Mouse (Mus musculus): ENCODE measurements around the gene Zfp53.
"Not testable (repeated sequence)": the region's sequence is repeated elsewhere in the genome, so short reads cannot be mapped to it uniquely, and the experiment has no call there.

Zfp53 gene

GRCm38 (mm10) chr17:21488760-21489499, at the start of gene Zfp53:
TSS of gene Zfp53 (plus strand) at chr17:21488998.
- ChIA-PET CTCF (interaction anchor here in 2 of 4 experiments (1.1 to 1.3 kb wide), 2 partner anchors 44 to 46 kb away, joined by 3 read pairs; no protein-coding TSS in a partner anchor), POLR2A (interaction anchor here (0.6 to 2.1 kb wide), 26 partner anchors 8 to 593 kb away, joined by 3 to 15 read pairs (median 4); partner anchors contain the start of genes Zfp51 (in 3 of the 4), Zfp948 (in 2 of the 4), Zfp229 (in 1 of the 4) and Zfp54 (in 1 of the 4))

- POLR2A ChIA-PET: interaction anchor here in 3 of 4 experiments (0.8 to 2.3 kb wide), 20 partner anchors 10 to 504 kb away, joined by 3 to 18 read pairs (median 6); partner anchors contain the start of genes Zfp53 (in 2 of the 3), Zfp54 (in 2 of the 3), Ppp2r1a (in 1 of the 3) and Zfp160 (in 1 of the 3)
- CTCF ChIA-PET: interaction anchor here in 2 of 4 experiments (1.1 to 2.2 kb wide), 7 partner anchors 9 to 505 kb away, joined by 3 to 11 read pairs (median 4); partner anchors contain the start of genes Zfp54 (in 2 of the 2), Ppp2r1a (in 1 of the 2) and Zfp52 (in 1 of the 2)
These were observed 39.1 kb upstream of the Zfp53 start for GRCm38 (mm10) chr17:21449669-21450068.

- ChIA-PET POLR2A (interaction anchor here in 3 of 4 experiments (0.8 to 2.3 kb wide), 34 partner anchors 9 to 505 kb away, joined by 3 to 18 read pairs (median 4); partner anchors contain the start of genes Zfp53 (in 3 of the 3), Zfp948 (in 3 of the 3), Ppp2r1a (in 2 of the 3) and Zfp52 (in 2 of the 3)), CTCF (interaction anchor here (0.6 to 2.2 kb wide), 14 partner anchors 10 to 247 kb away, joined by 3 to 11 read pairs (median 4); partner anchors contain the start of genes Zfp54 (in 3 of the 4) and Zfp52 (in 1 of the 4))
These were observed 38.6 kb upstream of the Zfp53 start, which contains the start of gene Zfp51 for GRCm38 (mm10) chr17:21450138-21450704. TSS of gene Zfp51 (plus strand) at chr17:21450374.

GRCm38 (mm10) chr17:21463550-21463949, 25.2 kb upstream of the Zfp53 start:
- ChIA-PET POLR2A (no interaction called here), CTCF (no interaction called here)

GRCm38 (mm10) chr17:21472032-21472652, 16.7 kb upstream of the Zfp53 start:
- ChIA-PET CTCF (interaction anchor here in 1 of 4 experiments (0.6 to 0.7 kb wide), 2 partner anchors 26 to 31 kb away, joined by 3 to 4 read pairs; no protein-coding TSS in a partner anchor), POLR2A (interaction anchor here (0.9 to 2.1 kb wide), 5 partner anchors 16 to 23 kb away, joined by 3 to 7 read pairs (median 3); partner anchors contain the start of gene Zfp53 (in 1 of the 4))

GRCm38 (mm10) chr17:21472653-21473307, 16.0 kb upstream of the Zfp53 start:
- ChIA-PET POLR2A (interaction anchor here (0.9 to 2.1 kb wide), 10 partner anchors 10 to 528 kb away, joined by 3 to 7 read pairs (median 5); partner anchors contain the start of genes Zfp51 (in 2 of the 4), Zfp53 (in 2 of the 4) and Ppp2r1a (in 1 of the 4)), CTCF (interaction anchor here in 2 of 4 experiments (0.6 to 0.8 kb wide), 3 partner anchors 22 to 31 kb away, joined by 3 to 4 read pairs (median 3); partner anchors contain the start of gene Zfp51 (in 1 of the 2))

GRCm38 (mm10) chr17:21473362-21474190, 15.2 kb upstream of the Zfp53 start:
- ChIA-PET CTCF (interaction anchor here in 1 of 4 experiments (0.8 kb wide), 1 partner anchor 23 kb away, joined by 3 read pairs; the partner anchor contains the start of gene Zfp51), POLR2A (interaction anchor here in 3 of 4 experiments (0.7 to 2.1 kb wide), 9 partner anchors 9 to 529 kb away, joined by 3 to 7 read pairs (median 5); partner anchors contain the start of genes Zfp51 (in 2 of the 3), Zfp53 (in 2 of the 3) and Ppp2r1a (in 1 of the 3))

- POLR2A ChIA-PET: interaction anchor here in 1 of 4 experiments (0.8 kb wide), 1 partner anchor 24 kb away, joined by 4 read pairs; the partner anchor contains the start of gene Zfp51
- CTCF ChIA-PET: not testable (repeated sequence)
These were observed 14.1 kb upstream of the Zfp53 start for GRCm38 (mm10) chr17:21474729-21475128.

GRCm38 (mm10) chr17:21475290-21475689, 13.5 kb upstream of the Zfp53 start:
- CTCF ChIA-PET: not testable (repeated sequence)
- POLR2A ChIA-PET: interaction anchor here in 1 of 4 experiments (0.8 kb wide), 1 partner anchor 25 kb away, joined by 4 read pairs; the partner anchor contains the start of gene Zfp51

- CTCF ChIA-PET, POLR2A ChIA-PET: not testable (repeated sequence)
These were observed 12.4 kb upstream of the Zfp53 start for GRCm38 (mm10) chr17:21476351-21476750.

- POLR2A ChIA-PET: interaction anchor here in 2 of 4 experiments (0.7 to 1.3 kb wide), 7 partner anchors 10 to 202 kb away, joined by 3 to 7 read pairs (median 4); partner anchors contain the start of genes Zfp51 (in 2 of the 2), Zfp53 (in 2 of the 2) and Zfp948 (in 1 of the 2)
- CTCF ChIA-PET: not testable (repeated sequence)
These were observed 10.6 kb upstream of the Zfp53 start for GRCm38 (mm10) chr17:21478103-21478777.

GRCm38 (mm10) chr17:21489500-21490001, 753 bp downstream of the Zfp53 start:
- POLR2A ChIA-PET: interaction anchor here (0.6 to 2.1 kb wide), 20 partner anchors 9 to 592 kb away, joined by 3 to 15 read pairs (median 5); partner anchors contain the start of genes Zfp51 (in 3 of the 4), Zfp948 (in 2 of the 4), Zfp229 (in 1 of the 4) and Zfp54 (in 1 of the 4)

GRCm38 (mm10) chr17:21501365-21501764, 12.6 kb downstream of the Zfp53 start:
- CTCF ChIA-PET: no interaction called here

More at GRCm38 (mm10) chr17:21489500-21490001, 753 bp downstream of the Zfp53 start:
- CTCF ChIA-PET: interaction anchor here in 1 of 4 experiments (1.3 kb wide), 1 partner anchor 45 kb away, joined by 3 read pairs; no protein-coding TSS in a partner anchor

GRCm38 (mm10) chr17:21504524-21504923, 15.7 kb downstream of the Zfp53 start:
- CTCF ChIA-PET: no interaction called here

More at GRCm38 (mm10) chr17:21501365-21501764, 12.6 kb downstream of the Zfp53 start:
- POLR2A ChIA-PET: no interaction called here

GRCm38 (mm10) chr17:21506258-21506657, 17.5 kb downstream of the Zfp53 start:
- POLR2A ChIA-PET: interaction anchor here in 2 of 4 experiments (0.6 to 1.6 kb wide), 3 partner anchors 10 to 61 kb away, joined by 4 to 7 read pairs (median 6); no protein-coding TSS in a partner anchor
- CTCF ChIA-PET: interaction anchor here in 1 of 4 experiments (0.6 kb wide), 1 partner anchor 28 kb away, joined by 5 read pairs; no protein-coding TSS in a partner anchor

More at GRCm38 (mm10) chr17:21504524-21504923, 15.7 kb downstream of the Zfp53 start:
- POLR2A ChIA-PET: no interaction called here

GRCm38 (mm10) chr17:21509756-21510155, 21.0 kb downstream of the Zfp53 start:
- ChIA-PET CTCF (no interaction called here), POLR2A (no interaction called here)

All from embryonic stem cell, embryonic (primary cell).